Mouse (Mus musculus) midbrain, embryonic 12.5 days (tissue): ENCODE data around the gene Lgmn. TPM values are rescaled to one million over a fixed set of nuclear protein-coding genes. Genes with fewer than 3 reads are reported as not detected.

Experiments used
- ATAC-seq: fragments of 200-750 bp; cut with Nextera tagmentation; 2 replicates; pipeline ENCODE4 v1.8.0; 2017; ENCODE audit warnings: low read depth, moderate TSS enrichment, moderate library complexity; ENCODE audit not compliant: low FRiP score
- H3K27ac ChIP-seq: fragments of 300-500 bp; sonication (generic); replicated peaks from 2 replicates; pipeline ENCODE4 v1.5.1; 2016; ENCODE audit warnings: mild to moderate bottlenecking
- H3K27me3 ChIP-seq: fragments of 300-500 bp; sonication (generic); 2 replicates; pipeline ENCODE4 v1.6.1; 2016; ENCODE audit warnings: mild to moderate bottlenecking
- H3K36me3 ChIP-seq: fragments of 300-500 bp; sonication (generic); 2 replicates; pipeline ENCODE4 v1.6.1; 2016
- H3K4me1 ChIP-seq: fragments of 300-500 bp; sonication (generic); 2 replicates; pipeline ENCODE4 v1.6.1; 2016
- H3K4me2 ChIP-seq: fragments of 300-500 bp; sonication (generic); replicated peaks from 2 replicates; pipeline ENCODE4 v1.6.1; 2016; ENCODE audit warnings: mild to moderate bottlenecking, moderate library complexity
- H3K4me3 ChIP-seq: fragments of 300-500 bp; sonication (generic); 2 replicates; pipeline ENCODE4 v1.5.1; 2016; ENCODE audit warnings: mild to moderate bottlenecking
- H3K9ac ChIP-seq: fragments of 300-500 bp; sonication (generic); replicated peaks from 2 replicates; pipeline ENCODE4 v1.6.1; 2016; ENCODE audit warnings: mild to moderate bottlenecking, moderate library complexity
- H3K9me3 ChIP-seq: fragments of 300-500 bp; sonication (generic); 2 replicates; pipeline ENCODE4 v1.6.1; 2016; ENCODE audit warnings: mild to moderate bottlenecking
- WGBS: fragments of 180-500 bp; shearing (Covaris S2); methylation state at CpG from one replicate; pipeline ENCODE4 v1.1.7; 2016; 5-methylcytosine and 5-hydroxymethylcytosine counted together
- polyA plus RNA-seq: library from polyadenylated mRNA; unstranded; fragments of >200 nt; fragmentation: Nextera tagmentation; extraction: Ambion mirVana; gene quantifications from 2 replicates; pipeline ENCODE4 v1.2.1, GENCODE M21; 2016

The Lgmn gene
- polyA plus RNA-seq, 1 experiment from 2014 or later: 61.7 TPM

GRCm38 (mm10) chr12:102361189-102362161 lies 78.1 kb downstream of the Lgmn start:
- H3K9ac ChIP-seq: no peak overlapping the region
- H3K9me3 ChIP-seq: no peaks in the 10 kb centered on the region
- no peak overlapping the region for H3K4me2 ChIP-seq
- 89% methylated on average over 10 of the region's 10 CpGs for WGBS
- H3K4me1 ChIP-seq: no peaks in the 10 kb centered on the region
- H3K36me3 ChIP-seq: no peaks in the 10 kb centered on the region
- no peak overlapping the region for H3K27ac ChIP-seq
- H3K27me3 ChIP-seq: no peaks in the 10 kb centered on the region
- ATAC-seq: no peak
- no peak overlapping the region for H3K4me3 ChIP-seq

- no peak overlapping the region for H3K4me2 ChIP-seq
- ATAC-seq: no peak
Observed at GRCm38 (mm10) chr12:102359390-102359789, 80.2 kb downstream of the Lgmn start.

GRCm38 (mm10) chr12:102356781-102357180 lies 82.8 kb downstream of the Lgmn start:
- no peaks in the 10 kb centered on the region for H3K9me3 ChIP-seq
- H3K36me3 ChIP-seq: no peaks in the 10 kb centered on the region
- H3K4me2 ChIP-seq: no peak overlapping the region
- H3K27ac ChIP-seq: no peak overlapping the region
- no peak overlapping the region for H3K4me3 ChIP-seq
- no peaks in the 10 kb centered on the region for H3K4me1 ChIP-seq
- 92% methylated on average over 1 of the region's 1 CpGs for WGBS
- ATAC-seq: no peak
- H3K27me3 ChIP-seq: no peaks in the 10 kb centered on the region
- no peak overlapping the region for H3K9ac ChIP-seq

More at GRCm38 (mm10) chr12:102359390-102359789, 80.2 kb downstream of the Lgmn start:
- H3K27me3 ChIP-seq: no peaks in the 10 kb centered on the region
- no peak overlapping the region for H3K9ac ChIP-seq
- H3K27ac ChIP-seq: no peak overlapping the region
- WGBS: 89% methylated on average over 4 of the region's 4 CpGs
- no peak overlapping the region for H3K4me3 ChIP-seq
- H3K4me1 ChIP-seq: no peaks in the 10 kb centered on the region
- no peaks in the 10 kb centered on the region for H3K9me3 ChIP-seq
- H3K36me3 ChIP-seq: no peaks in the 10 kb centered on the region

- no peak for ATAC-seq
- Histone ChIP-seq H3K9me3 (no peaks in the 10 kb centered on the region), H3K9ac (no peak overlapping the region)
Observed at GRCm38 (mm10) chr12:102355784-102356183, 83.8 kb downstream of the Lgmn start.

GRCm38 (mm10) chr12:102354126-102354984 lies 85.3 kb downstream of the Lgmn start:
- Histone ChIP-seq H3K4me3 (no peak overlapping the region), H3K27ac (no peak overlapping the region), H3K36me3 (no peaks in the 10 kb centered on the region), H3K9me3 (no peaks in the 10 kb centered on the region), H3K4me2 (no peak overlapping the region), H3K27me3 (no peaks in the 10 kb centered on the region), H3K9ac (no peak overlapping the region), H3K4me1 (no peaks in the 10 kb centered on the region)
- ATAC-seq: no peak
- WGBS: 87% methylated on average over 10 of the region's 10 CpGs

More at GRCm38 (mm10) chr12:102355784-102356183, 83.8 kb downstream of the Lgmn start:
- no peaks in the 10 kb centered on the region for H3K27me3 ChIP-seq
- H3K27ac ChIP-seq: no peak overlapping the region
- no peak overlapping the region for H3K4me3 ChIP-seq
- no peaks in the 10 kb centered on the region for H3K4me1 ChIP-seq
- H3K36me3 ChIP-seq: no peaks in the 10 kb centered on the region
- no peak overlapping the region for H3K4me2 ChIP-seq

- no peak for ATAC-seq
- Histone ChIP-seq H3K9me3 (no peaks in the 10 kb centered on the region), H3K9ac (no peak overlapping the region), H3K36me3 (no peaks in the 10 kb centered on the region), H3K4me1 (no peaks in the 10 kb centered on the region), H3K27me3 (no peaks in the 10 kb centered on the region), H3K4me3 (no peak overlapping the region), H3K4me2 (no peak overlapping the region), H3K27ac (no peak overlapping the region)
- 93% methylated on average over 1 of the region's 1 CpGs for WGBS
Observed at GRCm38 (mm10) chr12:102350997-102351396, 88.6 kb downstream of the Lgmn start.

- WGBS: 92% methylated on average over 6 of the region's 6 CpGs
- Histone ChIP-seq H3K9ac (no peak overlapping the region), H3K27ac (no peak overlapping the region), H3K27me3 (no peaks in the 10 kb centered on the region), H3K36me3 (no peaks in the 10 kb centered on the region), H3K9me3 (no peaks in the 10 kb centered on the region), H3K4me1 (no peaks in the 10 kb centered on the region), H3K4me2 (no peak overlapping the region), H3K4me3 (no peak overlapping the region)
- no peak for ATAC-seq
Observed at GRCm38 (mm10) chr12:102348447-102348846, 91.2 kb downstream of the Lgmn start.

- Histone ChIP-seq H3K4me2 (no peak overlapping the region), H3K27ac (no peak overlapping the region), H3K9ac (no peak overlapping the region), H3K4me3 (no peak overlapping the region), H3K4me1 (no peaks in the 10 kb centered on the region), H3K36me3 (no peaks in the 10 kb centered on the region), H3K27me3 (no peaks in the 10 kb centered on the region), H3K9me3 (no peaks in the 10 kb centered on the region)
- no peak for ATAC-seq
- WGBS: 8% methylated on average over 1 of the region's 1 CpGs
Observed at GRCm38 (mm10) chr12:102346507-102346906, 93.1 kb downstream of the Lgmn start.

GRCm38 (mm10) chr12:102345031-102345815 lies 94.4 kb downstream of the Lgmn start:
- WGBS: 74% methylated on average over 14 of the region's 14 CpGs
- no peak overlapping the region for H3K4me2 ChIP-seq
- H3K27ac ChIP-seq: no peak overlapping the region
- no peak overlapping the region for H3K4me3 ChIP-seq
- no peaks in the 10 kb centered on the region for H3K36me3 ChIP-seq
- H3K9ac ChIP-seq: no peak overlapping the region
- no peaks in the 10 kb centered on the region for H3K27me3 ChIP-seq
- H3K9me3 ChIP-seq: no peaks in the 10 kb centered on the region
- no peaks in the 10 kb centered on the region for H3K4me1 ChIP-seq
- no peak for ATAC-seq
